Mouse (Mus musculus): Measurements from ENCODE around the gene Anapc13. TPM values are rescaled to one million over a fixed set of nuclear protein-coding genes. Genes with fewer than 3 reads are reported as not detected.

Gene Anapc13
- total RNA-seq (2022) = 100 to 1,000 TPM; 286 to 364 (median 329) TPM

DNA sequence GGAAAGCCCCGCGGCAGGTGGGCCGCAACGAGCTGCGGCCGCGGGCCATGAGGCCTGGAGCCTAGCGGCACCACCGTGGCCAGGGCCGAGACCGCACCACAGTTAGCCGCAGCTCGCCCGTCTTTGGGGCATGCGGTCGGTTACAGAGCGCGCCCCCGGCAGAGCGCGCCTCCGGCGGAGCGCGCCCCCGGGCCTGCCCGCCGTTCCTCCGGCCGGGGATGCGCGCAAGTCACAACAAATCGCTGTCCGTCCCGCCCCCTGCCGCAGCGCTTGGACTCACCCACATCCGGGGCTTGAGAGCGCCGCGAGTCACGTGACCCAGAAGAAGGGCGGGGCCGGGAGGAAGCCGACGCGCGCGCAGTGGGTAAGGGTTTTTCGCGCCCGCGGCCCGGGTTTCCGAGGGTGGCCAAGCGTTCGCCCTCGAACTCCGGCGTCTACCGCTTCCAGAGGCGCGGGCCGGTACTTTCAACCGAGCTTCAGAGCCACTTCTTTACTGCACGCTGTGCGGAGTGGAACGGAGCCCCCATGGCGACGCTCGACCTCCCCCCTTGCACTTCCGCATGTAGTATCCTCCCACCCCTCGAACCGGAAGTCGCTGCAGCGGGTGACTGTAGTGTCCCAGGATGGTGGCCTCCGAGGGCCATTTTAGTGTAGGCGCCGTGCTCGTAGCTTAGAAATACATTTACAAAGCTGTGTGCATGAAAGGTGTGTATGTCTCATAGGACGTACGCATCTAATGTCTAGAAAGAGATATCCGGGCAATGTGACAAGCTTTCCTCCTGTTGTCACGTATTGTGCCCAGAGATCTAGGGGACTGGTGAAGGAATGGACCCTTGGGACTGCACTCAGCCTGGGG is at the start of gene Anapc13, which contains the start of gene Cep63:
Gene Anapc13 (plus strand): TSS at position 314 of the 856 bp plus-strand sequence.
Gene Cep63 (minus strand): TSS at position 552 of the 856 bp plus-strand sequence.
- peak; percentile 95 for DNase-seq

GRCm38 (mm10) chr9:102577480-102577879 is 48.6 kb upstream of the Anapc13 start:
- no peak for DNase-seq

GRCm38 (mm10) chr9:102581921-102582469 is 44.1 kb upstream of the Anapc13 start:
- no peak for DNase-seq

DNA sequence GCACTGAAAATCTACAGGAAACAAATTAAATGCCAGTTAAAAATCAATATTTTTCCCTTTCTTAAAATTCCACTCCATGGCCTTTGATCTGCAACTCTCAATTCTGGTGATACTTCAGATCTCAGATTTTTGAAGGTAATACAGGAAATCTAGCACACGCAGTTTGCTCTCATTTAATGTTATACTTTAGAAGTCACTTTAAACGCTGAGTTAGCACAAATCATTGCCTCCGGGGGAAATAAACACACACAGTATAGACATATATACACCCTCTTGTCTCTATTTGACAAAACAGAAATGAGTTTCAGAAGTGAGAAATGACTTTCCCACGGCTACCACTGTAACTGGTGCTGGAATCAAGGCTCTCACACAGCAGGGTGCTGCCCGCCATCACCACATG is 38.7 kb upstream of the Anapc13 start:
- no peak for DNase-seq

DNA sequence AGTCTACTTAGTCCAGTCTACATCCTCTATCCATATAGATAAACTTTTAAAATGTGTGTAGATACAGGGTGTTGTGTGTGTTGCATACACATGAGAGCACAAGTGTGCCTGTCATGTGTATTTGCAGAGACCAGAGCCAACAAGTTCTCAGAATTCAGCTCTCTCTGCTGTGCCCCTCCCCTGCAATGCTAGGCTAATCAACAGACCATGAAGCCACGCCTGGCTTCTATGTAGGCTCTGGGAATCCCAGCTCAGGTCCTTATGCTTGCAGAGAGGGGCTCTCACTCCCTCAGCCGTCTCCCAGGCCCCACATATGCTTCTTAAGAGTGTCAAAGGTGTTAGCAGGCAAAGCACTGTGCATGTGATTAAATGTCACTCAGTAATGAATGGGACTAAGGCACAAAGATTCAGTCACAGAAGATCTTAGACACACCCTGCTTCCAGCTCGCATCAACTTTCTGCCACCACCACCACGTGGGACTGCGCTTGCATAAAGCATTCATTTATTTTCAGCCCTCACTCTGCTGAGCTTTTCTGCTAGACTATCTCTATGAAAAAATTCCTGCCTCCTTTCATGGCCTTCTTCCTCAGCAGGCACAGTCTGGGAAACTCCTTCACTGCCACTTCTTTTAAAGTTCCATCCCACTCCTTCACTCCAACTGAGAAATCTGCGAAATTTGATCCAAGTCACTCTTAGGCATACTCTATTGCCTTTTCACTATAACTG is 31.3 kb upstream of the Anapc13 start:
- no peak for DNase-seq

- DNase-seq = no peak
Observed at GRCm38 (mm10) chr9:102595662-102596436, 30.2 kb upstream of the Anapc13 start.

- DNase-seq = no peak
Observed at GRCm38 (mm10) chr9:102601187-102601586, 24.9 kb upstream of the Anapc13 start.

GRCm38 (mm10) chr9:102601666-102602065 is 24.4 kb upstream of the Anapc13 start:
- no peak for DNase-seq

GRCm38 (mm10) chr9:102605162-102605561 is 20.9 kb upstream of the Anapc13 start:
- DNase-seq = no peak

DNA sequence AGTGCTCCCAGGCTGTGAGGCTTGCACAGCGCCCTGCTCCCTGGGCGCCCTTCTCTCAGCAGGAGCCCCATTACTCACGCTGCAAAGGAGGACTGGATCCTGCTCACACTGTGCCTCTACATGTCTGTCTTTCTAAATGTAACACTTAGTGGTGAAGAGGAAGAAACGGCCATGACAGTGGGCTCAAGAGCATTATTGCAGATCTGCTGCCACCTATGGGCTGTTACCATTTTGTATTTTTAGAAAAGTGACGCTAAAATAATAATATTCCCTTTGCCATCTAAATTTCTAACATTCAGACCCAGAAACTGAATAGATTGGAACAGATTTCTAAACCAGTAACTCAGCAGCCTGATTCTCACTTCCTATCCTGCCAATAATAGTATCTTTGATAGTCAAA is 18.6 kb upstream of the Anapc13 start:
- DNase-seq = no peak

DNA sequence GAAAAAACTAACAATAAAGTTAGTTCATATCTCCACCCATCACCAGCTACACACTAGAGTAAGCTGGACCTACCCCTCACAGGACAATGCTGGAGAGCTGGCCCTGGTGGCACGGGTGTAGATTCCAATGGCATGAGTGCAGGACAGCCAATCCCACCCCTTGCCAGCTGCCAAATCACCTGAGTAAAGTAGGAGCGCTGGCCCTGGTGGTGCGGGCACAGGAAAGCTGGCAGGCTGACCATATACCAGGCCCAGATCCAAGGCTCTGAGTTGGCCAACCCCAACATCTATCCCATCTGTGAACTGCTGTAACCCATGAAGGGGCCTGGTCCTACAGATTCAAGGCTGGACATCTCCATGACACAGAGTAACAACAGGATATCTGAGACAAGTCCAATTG is 16.9 kb upstream of the Anapc13 start:
- no peak for DNase-seq

- no peak for DNase-seq
Observed at GRCm38 (mm10) chr9:102615071-102615470, 11.0 kb upstream of the Anapc13 start.

- DNase-seq = no peak
Observed at GRCm38 (mm10) chr9:102616267-102616666, 9.8 kb upstream of the Anapc13 start.

GRCm38 (mm10) chr9:102621385-102621784 is 4.7 kb upstream of the Anapc13 start:
- no peak for DNase-seq

GRCm38 (mm10) chr9:102622192-102622857 is 3.8 kb upstream of the Anapc13 start:
- DNase-seq = no peak

DNA sequence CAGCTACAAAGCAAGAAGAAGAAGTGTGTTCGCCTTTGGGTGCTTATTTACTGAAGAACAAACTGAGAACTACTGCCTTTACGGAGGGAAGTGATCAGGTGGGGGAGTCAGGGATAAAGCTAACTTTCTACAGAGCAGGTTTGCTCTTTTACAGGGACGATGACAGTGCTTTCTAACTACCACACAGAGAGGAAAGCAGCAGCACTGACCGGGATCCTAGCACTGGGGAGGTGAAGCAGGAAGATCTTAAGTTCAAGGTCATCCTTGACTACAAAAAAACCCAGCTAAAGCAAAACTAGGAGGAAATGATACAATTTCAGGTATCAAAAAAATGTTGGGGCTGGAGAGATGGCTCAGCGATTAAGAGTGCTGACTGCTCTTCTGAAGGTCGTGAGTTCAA is 3.2 kb upstream of the Anapc13 start:
- no peak for DNase-seq

- DNase-seq = no peak
Observed at GRCm38 (mm10) chr9:102623581-102623980, 2.5 kb upstream of the Anapc13 start.

DNA sequence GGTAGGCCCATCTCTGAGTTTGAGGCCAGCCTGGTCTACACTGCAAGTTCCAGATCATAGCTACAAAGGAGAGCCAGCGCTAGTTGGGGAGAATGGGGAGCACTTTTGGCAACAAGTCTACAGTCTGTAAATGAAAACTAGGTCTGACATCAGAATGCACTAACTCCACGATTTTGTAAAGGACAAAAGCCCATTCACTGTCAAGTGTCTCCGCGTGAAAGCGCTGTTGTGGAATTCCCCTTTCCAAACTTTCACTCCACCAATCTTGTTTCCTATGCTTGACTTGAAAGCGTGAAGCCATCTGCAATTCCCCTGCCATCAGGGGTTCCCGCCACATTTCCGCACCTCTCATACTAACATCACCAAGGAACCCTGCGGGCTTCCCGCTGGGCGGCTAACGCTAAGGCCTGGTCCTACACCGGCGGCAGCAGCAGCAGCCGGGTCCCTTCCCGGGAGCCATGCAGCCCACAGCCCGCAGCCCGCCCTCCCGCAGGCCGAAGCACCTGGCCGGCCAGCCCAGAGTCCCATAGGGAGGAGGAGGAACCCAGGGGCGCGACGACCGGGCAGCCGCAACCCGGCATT is 604 bp upstream of the Anapc13 start:
- no peak for DNase-seq

DNA sequence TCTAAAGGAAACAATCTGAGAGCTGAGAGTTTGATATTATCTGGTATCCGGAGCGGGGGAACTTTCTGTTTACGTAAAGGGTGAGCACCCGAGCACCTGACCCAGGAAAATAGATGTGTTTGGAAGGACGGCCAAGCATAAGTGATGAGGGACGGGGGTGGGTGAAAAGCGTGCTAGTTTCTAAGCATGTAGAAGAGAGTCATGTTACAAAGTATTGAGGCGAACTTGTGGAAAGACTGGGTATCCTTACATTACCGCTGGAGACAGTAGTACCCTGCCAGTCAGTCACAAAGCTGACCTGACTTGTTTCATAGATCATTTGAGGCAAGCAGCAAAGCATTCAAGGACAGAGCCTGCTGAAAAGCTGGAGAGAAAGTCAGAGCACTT is 736 bp downstream of the Anapc13 start:
- no peak for DNase-seq

DNA sequence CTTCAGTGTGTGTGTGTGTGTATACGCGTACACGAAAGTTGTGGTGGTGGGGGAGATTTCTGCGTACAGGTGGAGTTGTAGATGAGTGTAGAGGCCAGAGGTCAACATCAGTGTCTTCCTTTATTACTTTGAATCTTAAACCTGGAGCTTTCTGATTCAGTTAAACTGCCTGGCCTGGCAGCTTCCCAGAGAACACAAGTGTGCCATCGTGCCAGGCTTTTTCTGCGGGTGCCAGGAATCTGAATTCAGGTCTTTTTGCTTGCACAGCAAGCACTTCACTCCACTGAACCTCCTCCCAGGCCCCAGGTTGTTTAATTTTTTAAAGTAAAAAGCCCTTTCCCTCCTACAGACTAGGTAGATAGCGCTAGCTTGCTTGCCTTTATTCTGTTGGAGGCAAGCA is 1.3 kb downstream of the Anapc13 start:
- no peak for DNase-seq

- no peak for DNase-seq
Observed at GRCm38 (mm10) chr9:102629052-102629451, 3.0 kb downstream of the Anapc13 start.
